Comparison of ENCODE assay signal across 12 mouse cellular contexts in the genomic region with DNA sequence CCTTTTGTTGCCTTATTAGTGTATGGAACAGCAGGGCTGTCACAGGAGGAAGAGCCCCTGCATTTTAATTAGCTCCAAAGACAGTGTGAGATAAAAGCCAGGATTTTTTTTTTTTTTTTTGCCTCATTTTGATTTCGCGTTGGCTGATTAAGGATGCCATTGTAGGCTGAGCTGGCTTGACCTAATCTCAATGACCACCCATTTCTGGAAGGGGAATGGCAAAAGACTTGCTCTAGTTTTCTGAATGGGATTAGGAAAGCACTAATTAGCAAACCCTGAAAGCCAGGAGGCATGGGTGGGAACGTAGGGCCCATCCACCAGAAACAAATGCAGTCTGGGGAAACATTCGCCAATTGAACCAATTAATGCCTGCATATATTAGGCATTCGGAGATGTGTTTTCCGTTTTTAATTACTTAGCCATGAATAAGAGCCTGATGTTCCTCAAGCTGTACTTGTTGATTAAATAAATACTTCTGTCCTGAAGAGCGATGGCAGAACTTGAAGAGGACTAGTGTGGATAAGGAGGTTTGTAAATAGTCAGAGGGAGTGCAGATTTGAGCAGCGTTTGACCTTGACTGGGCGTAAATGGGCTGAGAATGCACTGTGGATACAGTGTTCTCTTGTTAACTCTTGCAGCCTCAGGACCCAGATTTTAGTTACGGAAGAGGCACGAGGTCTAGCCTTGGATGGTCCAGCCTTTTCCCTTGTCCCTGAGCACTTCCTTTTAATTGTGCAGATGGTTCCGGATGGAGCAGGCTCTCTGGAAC.
DNase-seq lines count a peak whose midpoint lies in the region; ATAC-seq and TF ChIP-seq lines count a peak whose summit lies in the region.
"Had no signal": no experiment of that assay in that cellular context is flagged by ENCODE, and none has a peak within 500 bp of the region (broad histone marks: within the 10 kb centered on the region; RNA-seq: fewer than 3 reads in every experiment).

No protein-coding gene starts in this region.

- H3K36me3 ChIP-seq in ES-E14 (ENCODE audit: control insufficient read depth, insufficient read depth, low read length, poor library complexity, severe bottlenecking): no peaks in the 10 kb centered on the region
- no peaks in the 10 kb centered on the region for H3K36me3 ChIP-seq in forebrain, postnatal 0 days (ENCODE audit: insufficient read depth)
- H3K36me3 ChIP-seq in midbrain, embryonic 13.5 days: no peaks in the 10 kb centered on the region
- no peaks in the 10 kb centered on the region for H3K36me3 ChIP-seq in heart, embryonic 12.5 days
- no peaks in the 10 kb centered on the region for H3K36me3 ChIP-seq in heart, embryonic 10.5 days
- no peaks in the 10 kb centered on the region for H3K36me3 ChIP-seq in intestine, postnatal 0 days (ENCODE audit: control insufficient read depth, insufficient read depth)

- no peak for DNase-seq in frontal cortex, postnatal 25 days (ENCODE audit: low spot score in 2 of 2)
- no peak for DNase-seq in ES-E14 (ENCODE audit: low read depth, low spot score)
- DNase-seq in forebrain, postnatal 0 days: peak; percentile 73
- no peak for DNase-seq in heart, embryonic 10.5 days (ENCODE audit: low spot score)
- DNase-seq: B cell, adult 2 months; gastrocnemius, postnatal 10 days; heart, postnatal 36 days; kidney, postnatal 25 days had no signal

- peak overlapping the region; percentile 31; the same call in 1 of the 2 replicates for H3K9ac ChIP-seq in ES-E14 (ENCODE audit: insufficient read depth, low read depth, low read length, poor library complexity, severe bottlenecking)
- no peak overlapping the region for H3K9ac ChIP-seq in forebrain, postnatal 0 days
- H3K9ac ChIP-seq in midbrain, embryonic 13.5 days (replicated peaks): no peak overlapping the region
- H3K9ac ChIP-seq in heart, embryonic 12.5 days: no peak overlapping the region
- H3K9ac ChIP-seq in intestine, postnatal 0 days (ENCODE audit: low read depth, low read length): no peak overlapping the region

- ATAC-seq in frontal cortex, adult (ENCODE audit: low TSS enrichment): peak; percentile 72
- peak; percentile 90 for ATAC-seq in forebrain, postnatal 0 days
- ATAC-seq in midbrain, embryonic 13.5 days: peak; percentile 90
- no peak for ATAC-seq in heart, embryonic 12.5 days (ENCODE audit: insufficient number of reproducible peaks, low FRiP score)
- no peak for ATAC-seq in intestine, postnatal 0 days

- no peaks in the 10 kb centered on the region for H3K27me3 ChIP-seq in forebrain, postnatal 0 days (ENCODE audit: insufficient read depth, low read length)
- H3K27me3 ChIP-seq in midbrain, embryonic 13.5 days: no peaks in the 10 kb centered on the region
- H3K27me3 ChIP-seq in heart, embryonic 12.5 days (replicated peaks): no peaks in the 10 kb centered on the region
- no peaks in the 10 kb centered on the region for H3K27me3 ChIP-seq in heart, embryonic 10.5 days (ENCODE audit: insufficient read depth, poor library complexity, severe bottlenecking)
- no peaks in the 10 kb centered on the region for H3K27me3 ChIP-seq in intestine, postnatal 0 days (replicated peaks; ENCODE audit: control insufficient read depth, insufficient read depth, low read length)

- peak overlapping the region; percentile 60; the same call in 1 of the 2 replicates for H3K27ac ChIP-seq in ES-E14 (ENCODE audit: insufficient read depth, low read depth, low read length, poor library complexity, severe bottlenecking)
- H3K27ac ChIP-seq in forebrain, postnatal 0 days (ENCODE audit: low read depth, low read length): no peak overlapping the region
- H3K27ac ChIP-seq in midbrain, embryonic 13.5 days: peak overlapping the region; percentile 76
- no peak overlapping the region for H3K27ac ChIP-seq in heart, embryonic 12.5 days (ENCODE audit: poor library complexity, severe bottlenecking)
- no peak overlapping the region for H3K27ac ChIP-seq in heart, embryonic 10.5 days
- no peak overlapping the region for H3K27ac ChIP-seq in intestine, postnatal 0 days (ENCODE audit: low read depth, low read length)

- H3K9me3 ChIP-seq in ES-E14 (ENCODE audit: control insufficient read depth, insufficient read depth, low read depth, low read length): no peaks in the 10 kb centered on the region
- H3K9me3 ChIP-seq in forebrain, postnatal 0 days (ENCODE audit: low read length): no peaks in the 10 kb centered on the region
- H3K9me3 ChIP-seq in midbrain, embryonic 13.5 days: no peaks in the 10 kb centered on the region
- no peaks in the 10 kb centered on the region for H3K9me3 ChIP-seq in heart, embryonic 12.5 days (replicated peaks)
- no peaks in the 10 kb centered on the region for H3K9me3 ChIP-seq in heart, embryonic 10.5 days
- no peaks in the 10 kb centered on the region for H3K9me3 ChIP-seq in intestine, postnatal 0 days (ENCODE audit: control insufficient read depth)

- peak overlapping the region; percentile 0 for H3K4me2 ChIP-seq in forebrain, postnatal 0 days (ENCODE audit: low read depth)
- peak overlapping the region; percentile 20 for H3K4me2 ChIP-seq in midbrain, embryonic 13.5 days (replicated peaks)
- no peak overlapping the region for H3K4me2 ChIP-seq in heart, embryonic 12.5 days
- no peak overlapping the region for H3K4me2 ChIP-seq in intestine, postnatal 0 days (replicated peaks; ENCODE audit: low read depth)

- H3K4me3 ChIP-seq in ES-E14 (ENCODE audit: insufficient read depth in 1 of 2, low read depth in 1 of 2, low read length in 2 of 2, poor library complexity in 1 of 2, severe bottlenecking in 1 of 2): peak overlapping the region; percentile 33 to 41
- no peak overlapping the region for H3K4me3 ChIP-seq in forebrain, postnatal 0 days (ENCODE audit: low read depth, low read length)
- H3K4me3 ChIP-seq in midbrain, embryonic 13.5 days (replicated peaks): no peak overlapping the region
- H3K4me3 ChIP-seq in heart, embryonic 12.5 days: no peak overlapping the region
- no peak overlapping the region for H3K4me3 ChIP-seq in heart, embryonic 10.5 days
- no peak overlapping the region for H3K4me3 ChIP-seq in intestine, postnatal 0 days (ENCODE audit: low read depth, low read length)

- H3K4me1 ChIP-seq in ES-E14 (ENCODE audit: control insufficient read depth in 2 of 2, insufficient read depth in 2 of 2, low read length in 2 of 2, poor library complexity in 1 of 2): peaks cover 2 to 12% of the 10 kb centered on the region in 2 experiments
- H3K4me1 ChIP-seq in forebrain, postnatal 0 days (ENCODE audit: insufficient read depth): no peaks in the 10 kb centered on the region
- peaks cover 54% of the 10 kb centered on the region for H3K4me1 ChIP-seq in midbrain, embryonic 13.5 days (replicated peaks)
- H3K4me1 ChIP-seq in heart, embryonic 12.5 days (replicated peaks): peaks cover 18% of the 10 kb centered on the region
- 0 out of 2 replicates have a peak, but pooled peaks cover 5% of the 10 kb centered on the region for H3K4me1 ChIP-seq in heart, embryonic 10.5 days
- H3K4me1 ChIP-seq in intestine, postnatal 0 days (replicated peaks; ENCODE audit: control insufficient read depth, insufficient read depth, low read length): no peaks in the 10 kb centered on the region

- WGBS in forebrain, postnatal 0 days: 13% methylated on average over 12 of the region's 12 CpGs
- 17% methylated on average over 12 of the region's 12 CpGs for WGBS in midbrain, embryonic 13.5 days
- WGBS in heart, embryonic 12.5 days: 40% methylated on average over 12 of the region's 12 CpGs
- 34% methylated on average over 12 of the region's 12 CpGs for WGBS in heart, embryonic 10.5 days
- 60% methylated on average over 12 of the region's 12 CpGs for WGBS in intestine, postnatal 0 days

- no peak for TF ChIP-seq CTCF in forebrain, postnatal 0 days (IDR thresholded peaks at IDR 0.05; ENCODE audit: low read depth)
- TF ChIP-seq CTCF in intestine, postnatal 0 days (IDR thresholded peaks at IDR 0.05; ENCODE audit: low read depth): no peak

- in situ Hi-C loops in ES-E14 (cut with MboI; ENCODE audit: low sequenced_read_pairs in 2 of 2, unreplicated experiment in 2 of 2): no loop called here

TF ChIP-seq in ES-E14, 5 proteins besides CTCF, POLR2A, EP300 and RAD21:
- TF ChIP-seq MAFK (IDR thresholded peaks at IDR 0.05; ENCODE audit: insufficient read depth, low read depth, low read length): no peak
- 0 out of 2 replicates have a peak, but pooled peaks have one; percentile 34 for TF ChIP-seq ZNF384 (IDR thresholded peaks at IDR 0.05; ENCODE audit: low read depth, low read length)

Comparison
In these comparisons a context has a peak if more than half of its experiments do, and no peak if none do; other contexts are left out.
1. ATAC-seq: peak in frontal cortex, adult (single experiment), forebrain, postnatal 0 days (single experiment) and midbrain, embryonic 13.5 days (single experiment); none in heart, embryonic 12.5 days (single experiment) and intestine, postnatal 0 days (single experiment).
2. H3K27ac ChIP-seq: peak in ES-E14 (single experiment) and midbrain, embryonic 13.5 days (single experiment); none in forebrain, postnatal 0 days (single experiment), heart, embryonic 12.5 days (single experiment), heart, embryonic 10.5 days (single experiment) and intestine, postnatal 0 days (single experiment).
3. H3K4me3 ChIP-seq: peak in ES-E14 (2 of 2); none in forebrain, postnatal 0 days (single experiment), midbrain, embryonic 13.5 days (single experiment), heart, embryonic 12.5 days (single experiment), heart, embryonic 10.5 days (single experiment) and intestine, postnatal 0 days (single experiment).
4. H3K4me2 ChIP-seq: peak in forebrain, postnatal 0 days (single experiment) and midbrain, embryonic 13.5 days (single experiment); none in heart, embryonic 12.5 days (single experiment) and intestine, postnatal 0 days (single experiment).